Mouse (Mus musculus): ENCODE data around the gene Mycn. TPM values are rescaled to one million over a fixed set of nuclear protein-coding genes. Genes with fewer than 3 reads are reported as not detected.

Gene Mycn
- polyA plus RNA-seq, 1 experiment from 2014 or later: 85.5 TPM

DNA sequence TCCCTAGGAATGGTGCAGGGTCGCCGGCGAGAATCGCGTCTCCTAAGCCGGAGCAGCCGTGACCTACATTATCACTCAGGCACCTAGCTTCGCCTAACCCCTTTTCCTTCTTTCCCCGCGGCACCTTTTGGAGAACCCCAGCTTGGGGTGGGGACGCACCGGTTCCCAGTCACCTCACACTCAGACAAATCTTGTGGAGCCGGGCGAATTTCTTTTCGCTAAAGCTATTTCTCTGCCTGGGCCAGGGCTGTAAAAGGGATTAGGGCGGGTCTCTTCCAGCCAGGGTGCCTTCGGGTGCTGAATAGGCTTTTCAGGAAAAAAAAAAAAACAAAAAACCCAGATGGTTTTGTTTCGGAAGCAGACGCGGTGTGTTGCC is 597 bp downstream of the Mycn start:
- H3K9ac ChIP-seq: peak overlapping the region; percentile 75
- H3K4me2 ChIP-seq: peak overlapping the region; percentile 88
- H3K9me3 ChIP-seq (replicated peaks): no peaks in the 10 kb centered on the region
- peak overlapping the region; percentile 83 for H3K4me3 ChIP-seq (replicated peaks)
- ATAC-seq (replicated peaks; ENCODE audit: low FRiP score): no peak
- H3K36me3 ChIP-seq: peaks cover 12% of the 10 kb centered on the region
- WGBS: under 1% methylated on average over 20 of the region's 20 CpGs
- peak overlapping the region; percentile 94 for H3K27ac ChIP-seq
- no peaks in the 10 kb centered on the region for H3K27me3 ChIP-seq
- H3K4me1 ChIP-seq: peaks cover 38% of the 10 kb centered on the region

DNA sequence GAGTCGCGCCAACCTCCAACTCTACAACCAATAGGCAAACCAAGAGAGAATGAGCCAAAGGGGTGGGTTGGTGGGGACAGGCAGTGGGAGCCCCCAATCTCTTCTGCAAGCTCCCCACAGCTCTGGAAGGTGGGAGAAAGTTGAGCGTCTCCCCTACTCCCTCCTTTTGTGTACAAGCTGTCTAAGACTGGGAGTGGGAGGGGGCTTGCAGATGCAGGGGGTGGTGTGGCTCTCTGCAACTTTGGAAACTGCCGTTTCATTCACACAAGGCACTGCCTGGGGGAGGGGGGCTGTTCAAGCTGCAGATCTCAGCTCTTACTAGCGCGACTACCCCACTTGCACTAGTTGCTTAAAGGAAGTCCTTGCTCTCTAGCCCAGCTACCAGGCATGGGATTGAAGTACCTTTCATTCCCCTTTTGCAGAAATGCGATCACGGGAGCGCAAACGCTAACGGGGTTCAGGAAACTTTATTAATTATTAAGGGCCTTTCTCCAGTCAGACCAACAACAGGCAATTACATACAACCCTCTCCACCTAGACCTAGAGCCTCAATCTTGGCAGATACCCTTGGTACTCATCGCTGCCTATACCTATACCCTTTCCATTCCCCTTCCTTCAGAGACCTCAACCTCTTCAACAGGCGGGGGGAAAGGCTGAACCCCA is 1.1 kb downstream of the Mycn start:
- Histone ChIP-seq H3K9ac (peak overlapping the region; percentile 75), H3K4me2 (peak overlapping the region; percentile 88), H3K4me1 (peaks cover 34% of the 10 kb centered on the region), H3K27ac (peak overlapping the region; percentile 94), H3K4me3 (replicated peaks) (peak overlapping the region; percentile 83), H3K9me3 (replicated peaks) (no peaks in the 10 kb centered on the region), H3K27me3 (no peaks in the 10 kb centered on the region), H3K36me3 (peaks cover 16% of the 10 kb centered on the region)
- WGBS: under 1% methylated on average over 13 of the region's 13 CpGs
- ATAC-seq (replicated peaks; ENCODE audit: low FRiP score): peak; percentile 15; the same call in 1 of the 2 replicates

DNA sequence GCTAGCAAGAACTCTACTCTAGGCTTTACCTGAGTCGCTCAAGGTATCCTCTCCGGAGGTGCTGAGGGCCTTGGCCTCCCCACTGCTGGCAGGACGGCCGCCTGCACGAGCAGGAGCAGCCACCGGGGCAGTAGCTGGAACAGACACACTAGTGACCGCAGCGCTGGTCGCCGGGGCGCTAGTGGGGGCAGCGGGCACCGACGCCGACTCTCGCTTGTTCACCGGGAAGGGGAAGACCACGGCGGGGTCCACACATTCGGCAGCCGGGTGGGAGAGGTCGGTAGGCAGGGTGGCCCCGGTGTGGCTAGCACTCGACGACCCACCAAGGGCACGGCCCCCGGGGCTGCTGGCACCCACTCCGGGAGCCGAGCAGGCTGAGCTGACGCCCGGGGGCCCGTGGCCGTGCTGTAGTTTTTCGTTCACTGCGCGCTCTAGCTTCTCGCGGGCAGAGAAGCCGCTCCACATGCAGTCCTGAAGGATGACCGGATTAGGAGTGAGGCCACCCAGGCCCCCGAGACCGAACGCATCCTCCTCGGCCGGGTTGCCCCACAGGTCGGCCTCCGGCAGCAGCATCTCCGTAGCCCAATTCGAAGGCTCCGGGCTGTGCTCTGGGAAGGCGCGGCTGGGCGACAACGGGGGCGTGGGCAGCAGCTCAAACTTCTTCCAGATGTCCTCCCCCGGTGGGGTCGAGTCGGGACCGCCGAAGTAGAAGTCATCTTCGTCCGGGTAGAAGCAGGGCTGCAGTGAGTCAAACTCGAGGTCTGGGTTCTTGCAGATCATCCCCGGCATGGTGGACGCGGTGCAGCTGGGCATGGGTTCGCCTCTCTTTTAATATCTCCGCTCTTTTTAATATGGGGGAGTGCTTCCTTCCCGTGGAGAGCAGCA is 1.9 kb downstream of the Mycn start:
- H3K27ac ChIP-seq: peak overlapping the region; percentile 94
- peak overlapping the region; percentile 88 for H3K4me2 ChIP-seq
- peaks cover 24% of the 10 kb centered on the region for H3K36me3 ChIP-seq
- no peaks in the 10 kb centered on the region for H3K27me3 ChIP-seq
- peak overlapping the region; percentile 83 for H3K4me3 ChIP-seq (replicated peaks)
- H3K9me3 ChIP-seq (replicated peaks): no peaks in the 10 kb centered on the region
- no peak for ATAC-seq (replicated peaks; ENCODE audit: low FRiP score)
- peaks cover 33% of the 10 kb centered on the region for H3K4me1 ChIP-seq
- peak overlapping the region; percentile 75 for H3K9ac ChIP-seq
- under 1% methylated on average over 68 of the region's 69 CpGs for WGBS

DNA sequence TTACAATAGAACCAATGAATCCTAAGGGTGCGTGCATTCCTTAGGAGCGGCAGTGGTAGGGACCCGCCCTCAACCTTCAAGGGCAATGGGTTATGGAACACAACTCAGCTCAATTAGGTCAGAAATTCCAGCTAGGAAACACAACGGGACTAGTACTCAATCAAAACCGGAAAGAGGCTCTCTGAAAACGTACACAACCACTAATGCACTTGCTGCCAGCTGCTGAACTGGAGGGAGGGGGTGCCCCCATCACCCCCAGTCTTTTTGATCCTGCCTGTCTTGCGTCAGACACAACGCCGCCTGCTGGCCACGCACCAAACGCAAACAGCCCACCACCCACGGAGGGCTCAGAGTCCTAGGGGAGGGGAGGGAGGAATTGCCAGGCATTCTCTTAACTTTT is 2.9 kb downstream of the Mycn start:
- Histone ChIP-seq H3K4me3 (replicated peaks) (peak overlapping the region; percentile 83), H3K4me1 (peaks cover 33% of the 10 kb centered on the region), H3K36me3 (peaks cover 26% of the 10 kb centered on the region), H3K9ac (peak overlapping the region; percentile 75), H3K27me3 (no peaks in the 10 kb centered on the region), H3K27ac (peak overlapping the region; percentile 94), H3K9me3 (replicated peaks) (no peaks in the 10 kb centered on the region), H3K4me2 (peak overlapping the region; percentile 88)
- under 1% methylated on average over 12 of the region's 12 CpGs for WGBS
- ATAC-seq (replicated peaks; ENCODE audit: low FRiP score): peak; percentile 24; the same call in 1 of the 2 replicates

DNA sequence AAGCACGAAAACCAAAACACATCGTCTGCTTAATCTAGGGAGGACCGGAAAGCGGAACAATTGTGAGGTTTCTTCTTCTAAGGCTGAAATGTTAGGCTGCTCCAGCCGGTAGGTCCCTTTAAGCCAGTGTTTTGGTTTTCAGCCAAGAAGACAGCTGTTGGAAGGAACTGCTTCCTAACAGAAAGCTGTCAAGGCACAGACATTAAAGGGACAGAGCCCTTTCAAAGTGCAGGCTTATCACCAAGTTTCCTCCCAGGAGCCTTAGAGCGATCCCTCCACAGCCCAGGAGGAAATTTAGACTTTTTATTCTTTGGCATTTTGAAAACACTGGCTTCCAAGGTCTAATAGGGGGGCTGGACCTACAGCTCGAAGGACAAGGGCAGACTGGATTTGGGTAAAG is 3.4 kb downstream of the Mycn start:
- ATAC-seq (replicated peaks; ENCODE audit: low FRiP score): no peak
- under 1% methylated on average over 7 of the region's 7 CpGs for WGBS

DNA sequence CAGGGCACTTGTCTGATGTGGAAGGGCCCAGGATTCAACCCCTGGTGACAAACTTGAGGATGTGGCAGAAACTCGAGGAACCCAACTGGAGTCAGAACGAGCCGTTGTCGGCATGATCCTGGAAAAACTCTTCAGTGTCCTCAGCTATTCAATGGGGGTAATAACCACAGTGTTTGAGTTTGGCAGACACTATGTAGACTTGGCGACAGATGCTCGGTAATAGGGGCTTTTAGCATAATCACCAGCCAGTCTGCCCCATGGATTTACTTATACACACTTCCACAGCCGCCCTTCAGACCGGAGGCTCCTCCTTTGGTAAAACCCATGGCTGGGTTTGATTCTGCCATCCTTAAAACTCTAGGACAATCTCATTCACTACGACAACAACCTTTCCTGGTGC is 4.0 kb downstream of the Mycn start:
- peak overlapping the region; percentile 94 for H3K27ac ChIP-seq
- 9% methylated on average over 9 of the region's 9 CpGs for WGBS
- H3K9ac ChIP-seq: peak overlapping the region; percentile 75; the same call in 1 of the 2 replicates

More for the DNA sequence above, 3.4 kb downstream of the Mycn start:
- peak overlapping the region; percentile 94 for H3K27ac ChIP-seq
- peaks cover 26% of the 10 kb centered on the region for H3K36me3 ChIP-seq
- H3K9me3 ChIP-seq (replicated peaks): no peaks in the 10 kb centered on the region
- H3K4me2 ChIP-seq: peak overlapping the region; percentile 88
- H3K9ac ChIP-seq: peak overlapping the region; percentile 75
- no peaks in the 10 kb centered on the region for H3K27me3 ChIP-seq
- H3K4me3 ChIP-seq (replicated peaks): peak overlapping the region; percentile 83
- peaks cover 32% of the 10 kb centered on the region for H3K4me1 ChIP-seq

DNA sequence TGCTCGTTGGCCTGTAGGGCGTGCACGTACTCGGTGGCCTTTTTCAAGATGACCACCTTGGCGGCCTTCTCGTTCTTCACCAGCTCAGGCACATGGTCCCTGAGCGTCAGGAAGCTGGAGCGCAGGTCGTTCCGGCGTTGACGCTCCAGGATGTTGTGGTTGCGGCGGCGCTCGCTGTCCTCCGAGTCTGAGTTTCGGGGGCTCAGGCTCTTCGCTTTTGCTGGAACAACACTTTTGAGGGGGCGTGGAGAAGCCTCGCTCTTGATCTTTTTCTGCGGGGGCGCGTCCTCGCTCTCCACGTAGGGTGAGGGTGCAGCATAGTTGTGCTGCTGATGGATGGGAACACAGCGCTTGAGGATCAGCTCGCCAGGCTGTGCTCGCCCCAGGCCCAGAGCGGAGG is 4.6 kb downstream of the Mycn start:
- peak overlapping the region; percentile 88 for H3K4me2 ChIP-seq
- 48% methylated on average over 30 of the region's 30 CpGs for WGBS
- H3K9ac ChIP-seq: peak overlapping the region; percentile 75
- peaks cover 26% of the 10 kb centered on the region for H3K36me3 ChIP-seq
- no peaks in the 10 kb centered on the region for H3K9me3 ChIP-seq (replicated peaks)
- H3K4me1 ChIP-seq: peaks cover 30% of the 10 kb centered on the region
- no peak for ATAC-seq (replicated peaks; ENCODE audit: low FRiP score)
- peak overlapping the region; percentile 83 for H3K4me3 ChIP-seq (replicated peaks)
- H3K27ac ChIP-seq: peak overlapping the region; percentile 94
- no peaks in the 10 kb centered on the region for H3K27me3 ChIP-seq

More for the DNA sequence above, 4.0 kb downstream of the Mycn start:
- H3K9me3 ChIP-seq (replicated peaks): no peaks in the 10 kb centered on the region
- no peak for ATAC-seq (replicated peaks; ENCODE audit: low FRiP score)
- H3K4me1 ChIP-seq: peaks cover 30% of the 10 kb centered on the region
- H3K36me3 ChIP-seq: peaks cover 26% of the 10 kb centered on the region
- no peaks in the 10 kb centered on the region for H3K27me3 ChIP-seq
- H3K4me2 ChIP-seq: peak overlapping the region; percentile 88
- H3K4me3 ChIP-seq (replicated peaks): peak overlapping the region; percentile 83

DNA sequence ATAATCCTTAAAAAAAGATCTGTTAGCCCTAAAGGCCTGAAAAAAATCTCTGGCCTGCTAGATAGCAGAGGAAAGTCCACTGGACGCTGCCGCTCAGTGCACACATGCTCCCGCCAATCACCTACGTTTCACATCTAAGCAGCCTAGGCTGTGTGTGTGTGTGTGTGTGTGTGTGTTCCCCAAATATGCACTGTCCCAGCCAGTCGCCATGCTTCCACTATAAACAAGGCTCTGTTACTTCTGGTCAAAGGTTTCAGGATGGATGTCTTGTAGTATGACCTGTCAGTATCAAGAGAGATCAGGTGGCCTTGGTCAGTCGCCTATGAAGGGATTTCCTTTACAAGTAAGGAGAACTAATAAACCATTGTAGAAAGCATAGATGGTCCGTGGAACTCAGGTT is 9.5 kb downstream of the Mycn start:
- Histone ChIP-seq H3K4me1 (peaks cover 27% of the 10 kb centered on the region), H3K36me3 (peaks cover 23% of the 10 kb centered on the region), H3K27ac (peak overlapping the region; percentile 57), H3K27me3 (no peaks in the 10 kb centered on the region), H3K9ac (no peak overlapping the region), H3K4me2 (no peak overlapping the region), H3K4me3 (replicated peaks) (no peak overlapping the region), H3K9me3 (replicated peaks) (no peaks in the 10 kb centered on the region)
- peak; percentile 83 for ATAC-seq (replicated peaks; ENCODE audit: low FRiP score)
- 38% methylated on average over 7 of the region's 7 CpGs for WGBS

DNA sequence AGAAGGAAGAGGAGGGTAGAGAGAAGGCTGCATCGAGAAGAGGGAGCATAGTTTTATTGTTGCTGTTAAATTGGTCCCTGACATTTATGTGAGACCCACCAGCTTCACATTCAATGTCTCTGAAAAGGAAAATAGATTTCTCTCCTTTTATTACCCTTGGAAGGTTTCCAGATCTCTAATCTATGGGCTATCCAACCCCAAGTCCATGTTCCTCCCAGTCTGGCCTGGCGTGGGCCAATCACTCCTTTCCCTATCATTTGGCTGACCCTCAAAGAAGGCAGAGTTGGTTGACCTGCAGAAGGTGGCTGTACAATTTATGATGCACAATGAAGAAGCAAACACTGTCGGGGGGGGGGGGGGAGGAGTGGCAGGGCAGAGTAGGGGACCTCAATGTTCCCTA is 13.5 kb downstream of the Mycn start:
- Histone ChIP-seq H3K9ac (no peak overlapping the region), H3K4me2 (no peak overlapping the region), H3K27ac (peak overlapping the region; percentile 77; the same call in 1 of the 2 replicates), H3K9me3 (replicated peaks) (no peaks in the 10 kb centered on the region), H3K36me3 (no peaks in the 10 kb centered on the region), H3K4me1 (peaks cover 19% of the 10 kb centered on the region), H3K4me3 (replicated peaks) (no peak overlapping the region), H3K27me3 (no peaks in the 10 kb centered on the region)
- 35% methylated on average over 3 of the region's 3 CpGs for WGBS
- peak; percentile 52; the same call in 1 of the 2 replicates for ATAC-seq (replicated peaks; ENCODE audit: low FRiP score)

DNA sequence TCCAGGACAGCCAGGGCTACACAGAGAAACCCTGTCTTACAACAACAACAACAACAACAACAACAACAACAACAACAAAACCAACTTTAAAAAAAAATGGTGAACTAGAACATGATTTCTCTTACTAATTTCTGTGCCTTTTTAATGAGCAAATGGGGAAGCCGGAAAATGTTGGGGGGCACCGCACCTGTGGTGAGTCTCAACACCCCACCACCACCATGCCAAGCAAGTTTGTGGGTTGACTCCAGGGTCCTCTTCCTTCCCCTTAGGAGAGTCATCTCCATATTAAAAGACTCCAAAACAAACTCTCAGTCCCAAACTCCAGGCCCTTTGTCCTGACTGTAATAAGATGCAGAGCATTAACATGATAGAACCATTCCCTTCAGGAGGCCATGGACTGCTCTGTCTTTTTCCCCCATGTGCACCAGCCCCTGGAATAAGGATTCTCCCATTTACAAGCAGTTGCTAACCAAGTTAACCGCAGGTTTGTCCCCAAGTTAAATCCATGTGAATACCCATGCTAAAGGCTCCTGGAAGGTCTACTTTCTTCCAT is 14.7 kb downstream of the Mycn start:
- Histone ChIP-seq H3K27me3 (no peaks in the 10 kb centered on the region), H3K4me2 (no peak overlapping the region), H3K9ac (no peak overlapping the region), H3K4me3 (replicated peaks) (no peak overlapping the region), H3K27ac (peak overlapping the region; percentile 77; the same call in 1 of the 2 replicates), H3K9me3 (replicated peaks) (no peaks in the 10 kb centered on the region), H3K36me3 (no peaks in the 10 kb centered on the region), H3K4me1 (peaks cover 11% of the 10 kb centered on the region)
- WGBS: 81% methylated on average over 3 of the region's 3 CpGs
- no peak for ATAC-seq (replicated peaks; ENCODE audit: low FRiP score)

DNA sequence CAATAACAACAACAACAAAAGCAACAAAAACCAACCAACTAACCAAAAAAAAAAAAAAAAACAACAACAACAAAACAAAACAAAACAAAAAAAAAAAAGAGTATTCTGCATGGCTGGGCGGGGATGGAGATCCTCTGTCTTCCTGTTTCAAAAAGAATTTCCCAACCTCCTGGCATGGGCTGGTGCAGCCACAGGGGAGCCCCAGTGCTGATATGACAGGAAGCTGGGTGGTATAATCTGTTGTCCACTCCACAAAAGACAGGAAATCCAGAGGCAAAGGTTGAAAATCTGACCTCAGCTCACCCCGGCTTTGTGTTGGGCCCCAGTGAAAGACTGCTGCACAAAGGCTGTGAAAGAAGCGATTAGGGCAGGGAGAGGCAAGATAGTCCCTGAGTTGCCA is 17.3 kb downstream of the Mycn start:
- WGBS: 81% methylated on average over 3 of the region's 3 CpGs
- Histone ChIP-seq H3K4me2 (no peak overlapping the region), H3K36me3 (no peaks in the 10 kb centered on the region), H3K9me3 (replicated peaks) (no peaks in the 10 kb centered on the region), H3K4me1 (peaks cover 13% of the 10 kb centered on the region), H3K27me3 (no peaks in the 10 kb centered on the region), H3K9ac (no peak overlapping the region), H3K27ac (no peak overlapping the region), H3K4me3 (replicated peaks) (no peak overlapping the region)
- no peak for ATAC-seq (replicated peaks; ENCODE audit: low FRiP score)
